Mouse (Mus musculus) heart, adult 2 months (tissue): Measurements from ENCODE around the gene St7.

Experiments
- CTCF ChIP-seq: fragments of 200-600 bp; IDR thresholded peaks from 2 replicates; pipeline ENCODE4 v1.8.1; 2022; ENCODE audit warnings: antibody characterized with exemption, mild to moderate bottlenecking, moderate library complexity
- EP300 ChIP-seq: fragments of 200-500 bp; IDR thresholded peaks from 2 replicates; pipeline ENCODE4 v1.6.1; 2011; ENCODE audit warnings: low read depth, low read length, control low read depth; ENCODE audit not compliant: insufficient read depth
- POLR2A ChIP-seq: fragments of 200-500 bp; IDR thresholded peaks from 2 replicates; pipeline ENCODE4 v1.6.1; 2011; ENCODE audit warnings: mild to moderate bottlenecking, low read depth, low read length, control low read depth; ENCODE audit not compliant: insufficient read depth

DNA sequence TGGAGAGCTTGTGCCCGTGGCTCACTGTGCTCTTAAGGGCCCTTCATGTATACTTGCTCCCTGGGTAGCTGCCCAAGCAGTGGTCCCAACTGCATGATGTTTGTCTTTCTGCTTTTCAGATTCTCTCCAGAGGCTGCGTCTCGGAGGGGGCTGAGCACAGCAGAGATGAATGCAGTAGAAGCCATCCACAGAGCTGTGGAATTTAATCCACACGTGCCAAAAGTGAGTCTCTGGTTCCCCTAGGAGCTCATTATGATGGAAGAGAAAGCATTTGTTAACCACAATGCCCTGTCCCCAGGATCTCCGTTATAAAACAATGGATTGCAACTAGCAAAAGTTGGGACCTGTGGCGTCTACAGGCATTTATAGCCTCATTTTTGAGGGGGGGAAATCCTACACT lies 213.6 kb downstream of the St7 start:
- TF ChIP-seq EP300, result no peak
- no peak for TF ChIP-seq CTCF
- TF ChIP-seq POLR2A, result no peak
